Mouse (Mus musculus) erythroblast, embryonic 14.5 days (primary cell): ENCODE measurements around the gene Zfand3. TPM values are rescaled to one million over a fixed set of nuclear protein-coding genes. Genes with fewer than 3 reads are reported as not detected.

Experiments
- H3K27me3 ChIP-seq: 2 replicates; pipeline ENCODE4 v1.6.1; 2012; ENCODE audit warnings: inconsistent platforms; ENCODE audit not compliant: control insufficient read depth
- H3K36me3 ChIP-seq: 2 replicates; pipeline ENCODE4 v1.6.1; 2012; ENCODE audit warnings: mild to moderate bottlenecking, inconsistent platforms; ENCODE audit not compliant: control insufficient read depth
- H3K4me1 ChIP-seq: 2 replicates; pipeline ENCODE4 v1.6.1; 2012; ENCODE audit warnings: inconsistent platforms; ENCODE audit not compliant: control insufficient read depth
- H3K4me3 ChIP-seq: replicated peaks from 2 replicates; pipeline ENCODE3; 2012; ENCODE audit warnings: moderate library complexity, mild to moderate bottlenecking, inconsistent platforms
- H3K9me3 ChIP-seq: 2 replicates; pipeline ENCODE4 v1.6.1; 2012; ENCODE audit warnings: low read length, inconsistent platforms, mixed read lengths; ENCODE audit not compliant: control insufficient read depth
- GATA1 ChIP-seq: IDR thresholded peaks from 2 replicates; pipeline ENCODE4 v1.6.1; 2012; ENCODE audit warnings: low read length, inconsistent platforms, mixed read lengths
- TAL1 ChIP-seq: IDR thresholded peaks from 3 replicates; pipeline ENCODE4 v1.6.1; 2012; ENCODE audit warnings: low read length, inconsistent platforms, mixed read lengths
- polyA plus RNA-seq: library from polyadenylated mRNA; stranded (reverse); fragments of >175 nt; gene quantifications from 2 replicates; pipeline ENCODE4 v1.2.3, GENCODE M21; 2012

The Zfand3 gene
- polyA plus RNA-seq, 1 experiment, result 9.6 TPM

GRCm38 (mm10) chr17:30145596-30146149, 141.1 kb downstream of the Zfand3 start:
- TF ChIP-seq TAL1, result no peak
- no peak for TF ChIP-seq GATA1
- Histone ChIP-seq H3K36me3 (no peaks in the 10 kb centered on the region), H3K4me1 (no peaks in the 10 kb centered on the region), H3K4me3 (no peak overlapping the region), H3K9me3 (no peaks in the 10 kb centered on the region), H3K27me3 (no peaks in the 10 kb centered on the region)

DNA sequence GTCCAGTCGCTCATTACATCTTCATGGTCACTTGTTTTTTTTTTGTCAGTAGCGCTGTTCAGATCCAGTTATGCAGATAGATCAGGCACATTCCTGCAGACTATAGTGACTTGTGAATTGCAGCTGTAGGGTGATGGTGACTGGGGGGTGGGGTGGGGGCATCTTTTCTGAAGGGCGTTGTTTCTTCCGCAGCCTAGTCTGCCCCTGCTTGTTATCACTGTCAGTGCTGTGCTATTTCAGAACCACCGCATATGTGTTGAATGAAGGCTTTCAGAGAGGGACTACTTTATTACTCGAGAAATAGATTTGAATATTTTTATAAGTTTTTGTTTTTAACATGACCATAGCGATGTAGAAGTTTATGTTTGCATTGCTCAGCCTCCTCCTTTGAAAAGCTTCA, 142.0 kb downstream of the Zfand3 start:
- H3K27me3 ChIP-seq, result no peaks in the 10 kb centered on the region
- no peaks in the 10 kb centered on the region for H3K36me3 ChIP-seq
- TF ChIP-seq TAL1 (no peak), GATA1 (no peak)
- H3K9me3 ChIP-seq, result no peaks in the 10 kb centered on the region
- H3K4me3 ChIP-seq, result no peak overlapping the region
- H3K4me1 ChIP-seq, result no peaks in the 10 kb centered on the region

GRCm38 (mm10) chr17:30147897-30148296, 143.4 kb downstream of the Zfand3 start:
- H3K4me3 ChIP-seq, result no peak overlapping the region
- H3K4me1 ChIP-seq, result no peaks in the 10 kb centered on the region

DNA sequence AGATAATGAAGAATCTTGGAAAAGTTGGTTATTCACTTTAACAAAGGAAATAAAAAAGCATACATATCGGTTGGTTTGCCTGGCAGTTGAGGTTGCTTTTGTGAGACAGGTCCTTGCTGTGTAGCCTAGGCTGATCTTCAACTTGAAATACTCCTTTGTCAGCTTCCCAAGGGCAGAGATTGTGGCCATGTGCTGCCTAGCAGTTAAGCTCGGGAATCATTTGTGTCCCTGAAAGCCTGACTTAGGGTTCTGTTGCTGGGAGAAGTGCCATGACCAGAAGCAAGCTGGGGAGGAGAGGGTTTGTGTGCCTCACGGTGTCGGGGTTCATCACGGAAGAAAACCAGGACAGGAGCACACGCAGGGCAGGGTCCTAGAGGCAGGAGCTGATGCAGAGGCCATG, 143.8 kb downstream of the Zfand3 start:
- H3K9me3 ChIP-seq, result no peaks in the 10 kb centered on the region
- TF ChIP-seq GATA1, result no peak
- no peak for TF ChIP-seq TAL1
- peaks cover 2% of the 10 kb centered on the region; the same call in 1 of the 2 replicates for H3K36me3 ChIP-seq
- no peak overlapping the region for H3K4me3 ChIP-seq
- H3K4me1 ChIP-seq, result no peaks in the 10 kb centered on the region
- H3K27me3 ChIP-seq, result no peaks in the 10 kb centered on the region

More at GRCm38 (mm10) chr17:30147897-30148296, 143.4 kb downstream of the Zfand3 start:
- TF ChIP-seq TAL1, result no peak
- no peak for TF ChIP-seq GATA1
- Histone ChIP-seq H3K36me3 (no peaks in the 10 kb centered on the region; the same call in 1 of the 2 replicates), H3K9me3 (no peaks in the 10 kb centered on the region), H3K27me3 (no peaks in the 10 kb centered on the region)

DNA sequence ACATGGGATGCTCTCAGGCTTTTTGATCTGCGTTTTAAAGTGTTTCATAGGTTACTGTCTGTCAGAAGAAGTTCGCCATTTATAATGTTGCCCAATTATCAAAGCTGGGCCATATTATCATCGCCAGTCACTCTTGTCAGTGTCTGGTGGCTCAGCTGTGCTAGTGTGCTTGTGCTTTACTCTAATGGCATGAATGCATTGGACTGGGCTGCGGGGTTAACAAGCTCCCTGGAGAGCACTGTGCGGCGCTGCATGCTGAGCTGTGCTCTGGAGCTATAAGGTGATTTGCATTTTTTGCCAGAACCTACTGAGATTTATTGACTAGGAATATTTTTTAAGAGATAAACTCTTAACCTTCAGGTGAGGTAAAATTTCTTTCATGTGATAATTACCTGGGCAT, 145.4 kb downstream of the Zfand3 start:
- H3K4me3 ChIP-seq, result no peak overlapping the region
- H3K27me3 ChIP-seq, result no peaks in the 10 kb centered on the region
- TF ChIP-seq TAL1 (no peak), GATA1 (no peak)
- no peaks in the 10 kb centered on the region for H3K9me3 ChIP-seq
- peaks cover 2% of the 10 kb centered on the region; the same call in 1 of the 2 replicates for H3K36me3 ChIP-seq
- no peaks in the 10 kb centered on the region for H3K4me1 ChIP-seq

DNA sequence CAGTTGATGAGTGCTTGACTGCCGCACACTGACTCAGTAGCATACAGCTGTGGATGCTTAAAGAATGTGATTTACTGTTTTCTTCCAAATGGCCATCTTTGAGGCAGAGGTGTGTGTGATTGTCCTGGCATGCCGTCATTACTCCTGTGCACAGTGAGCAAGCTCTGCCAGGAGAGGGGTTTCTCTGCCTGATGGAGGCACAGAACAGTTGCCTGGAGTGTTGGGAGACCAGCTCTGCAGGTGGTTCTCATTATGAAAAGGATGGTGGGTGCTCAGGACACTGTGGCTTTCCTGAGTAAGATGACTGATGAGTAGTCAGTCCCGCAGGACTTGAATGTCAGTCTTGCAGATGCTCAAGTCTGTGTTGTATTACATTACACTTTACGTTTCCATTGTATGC, 149.6 kb downstream of the Zfand3 start:
- TF ChIP-seq TAL1, result no peak
- TF ChIP-seq GATA1, result no peak
- no peak overlapping the region for H3K4me3 ChIP-seq
- H3K27me3 ChIP-seq, result no peaks in the 10 kb centered on the region
- peaks cover 2% of the 10 kb centered on the region; the same call in 1 of the 2 replicates for H3K36me3 ChIP-seq
- no peaks in the 10 kb centered on the region for H3K4me1 ChIP-seq
- H3K9me3 ChIP-seq, result no peaks in the 10 kb centered on the region

GRCm38 (mm10) chr17:30154861-30155260, 150.3 kb downstream of the Zfand3 start:
- Histone ChIP-seq H3K4me3 (no peak overlapping the region), H3K36me3 (peaks cover 2% of the 10 kb centered on the region; the same call in 1 of the 2 replicates), H3K9me3 (no peaks in the 10 kb centered on the region), H3K27me3 (no peaks in the 10 kb centered on the region), H3K4me1 (no peaks in the 10 kb centered on the region)
- no peak for TF ChIP-seq GATA1
- TF ChIP-seq TAL1, result no peak

DNA sequence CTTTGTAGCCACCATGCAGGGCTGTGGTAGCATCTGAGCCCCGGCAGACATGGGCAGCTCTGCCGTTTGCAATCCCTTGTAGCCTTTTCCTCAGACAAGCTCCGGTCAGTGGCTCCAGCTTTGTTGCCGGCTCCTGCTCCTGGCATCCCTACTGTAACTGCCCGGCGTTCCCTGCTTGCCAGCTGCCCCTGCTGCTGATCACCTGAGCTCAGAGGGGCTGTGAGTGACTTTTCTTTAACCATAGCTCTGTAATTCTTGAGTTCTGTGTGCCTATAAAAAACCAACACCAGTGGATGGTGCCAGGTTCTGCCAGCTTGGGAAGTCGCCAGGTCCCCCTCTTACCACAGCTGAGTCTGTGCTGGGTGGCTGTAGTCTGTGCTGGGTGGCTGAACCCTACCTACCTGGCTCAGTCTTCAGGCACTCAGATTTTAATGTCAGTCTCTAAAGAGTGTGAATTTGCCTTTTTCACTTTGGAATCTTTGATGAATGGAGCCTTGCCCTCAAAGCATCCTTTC, 150.9 kb downstream of the Zfand3 start:
- peaks cover 2% of the 10 kb centered on the region; the same call in 1 of the 2 replicates for H3K36me3 ChIP-seq
- no peaks in the 10 kb centered on the region for H3K27me3 ChIP-seq
- H3K4me1 ChIP-seq, result no peaks in the 10 kb centered on the region
- H3K4me3 ChIP-seq, result no peak overlapping the region
- TF ChIP-seq TAL1, result no peak
- TF ChIP-seq GATA1, result no peak
- H3K9me3 ChIP-seq, result no peaks in the 10 kb centered on the region

- H3K4me1 ChIP-seq, result no peaks in the 10 kb centered on the region
- no peak overlapping the region for H3K4me3 ChIP-seq
- H3K27me3 ChIP-seq, result no peaks in the 10 kb centered on the region
- H3K9me3 ChIP-seq, result no peaks in the 10 kb centered on the region
- no peak for TF ChIP-seq TAL1
- H3K36me3 ChIP-seq, result no peaks in the 10 kb centered on the region; the same call in 1 of the 2 replicates
These were observed 154.0 kb downstream of the Zfand3 start for GRCm38 (mm10) chr17:30158419-30159108.
